In the genomic region with DNA sequence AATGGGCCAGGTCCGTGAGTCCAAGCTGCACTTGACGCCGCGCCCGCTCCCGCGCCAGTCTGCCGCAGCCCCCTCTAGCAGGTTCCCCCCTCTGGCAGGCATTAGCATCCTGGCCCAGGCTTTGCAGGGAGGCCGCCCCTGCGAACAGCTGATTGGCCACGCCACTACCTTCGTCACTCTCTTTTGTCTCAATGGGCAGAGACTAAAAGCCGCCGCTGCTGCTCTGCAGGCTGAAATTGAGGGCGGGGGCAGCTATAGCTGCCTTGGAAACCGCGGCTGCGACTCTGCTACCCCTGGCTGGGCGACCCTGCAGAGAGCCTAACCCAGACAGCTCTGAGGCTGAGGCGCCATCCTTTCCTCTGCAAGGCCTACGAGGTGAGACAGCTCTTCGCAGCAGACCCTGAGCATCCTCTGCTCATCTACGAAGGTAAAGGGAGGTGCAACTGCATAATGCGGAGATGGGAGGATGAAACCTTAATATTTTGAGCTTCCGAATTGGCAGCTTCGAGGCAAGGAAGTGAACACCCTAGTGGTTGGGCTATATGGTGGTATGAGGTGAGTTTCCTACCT, we compare ENCODE assay signal across 8 mouse cellular contexts. TPM values are rescaled to one million over a fixed set of nuclear protein-coding genes. Genes with fewer than 3 reads are reported as not detected.
A peak's percentile ranks its signal among the peaks of the same experiment; 100 is the strongest.
DNase-seq lines count a peak whose midpoint lies in the region; ATAC-seq lines count a peak whose summit lies in the region.

Zcchc18 (plus strand) TSS at position 178 of the 570 bp plus-strand sequence.

- H3K9ac ChIP-seq in forebrain, embryonic 13.5 days, result peak within 1 kb of the TSS; percentile 73
- no peak within 1 kb of the TSS for H3K9ac ChIP-seq in liver, embryonic 16.5 days (ENCODE audit: low read depth, low read length)
- H3K9ac ChIP-seq in neural tube, embryonic 13.5 days, result peak within 1 kb of the TSS; percentile 74

- H3K4me3 ChIP-seq in forebrain, embryonic 13.5 days, result peak within 1 kb of the TSS; percentile 50
- 0 out of 2 replicates have a peak within 1 kb of the TSS, but pooled peaks have one; percentile 11 for H3K4me3 ChIP-seq in liver, embryonic 16.5 days (ENCODE audit: low read depth, low read length)
- H3K4me3 ChIP-seq in neural tube, embryonic 13.5 days, result peak within 1 kb of the TSS; percentile 50

- no peaks in the 10 kb centered on the region for H3K9me3 ChIP-seq in forebrain, embryonic 13.5 days (replicated peaks)
- H3K9me3 ChIP-seq in liver, embryonic 16.5 days (replicated peaks; ENCODE audit: control insufficient read depth, low read length), result no peaks in the 10 kb centered on the region
- no peaks in the 10 kb centered on the region for H3K9me3 ChIP-seq in neural tube, embryonic 13.5 days

- H3K4me1 ChIP-seq in forebrain, embryonic 13.5 days, result peaks cover 14% of the 10 kb centered on the region
- no peaks in the 10 kb centered on the region for H3K4me1 ChIP-seq in liver, embryonic 16.5 days (ENCODE audit: control insufficient read depth, low read depth, low read length)
- H3K4me1 ChIP-seq in neural tube, embryonic 13.5 days (replicated peaks), result peaks cover 17% of the 10 kb centered on the region

- H3K27me3 ChIP-seq in forebrain, embryonic 13.5 days, result no peaks in the 10 kb centered on the region
- peaks cover 16% of the 10 kb centered on the region for H3K27me3 ChIP-seq in liver, embryonic 16.5 days (ENCODE audit: control insufficient read depth, insufficient read depth, low read depth, low read length)
- no peaks in the 10 kb centered on the region; the same call in 1 of the 2 replicates for H3K27me3 ChIP-seq in neural tube, embryonic 13.5 days

- DNase-seq in CD4-positive helper T cell, adult 2 months (ENCODE audit: low read depth, low spot score), result peak; percentile 78
- DNase-seq in brain, embryonic 18.5 days (ENCODE audit: low read depth, low spot score), result peak; percentile 81
- peak; percentile 26 to 40 for DNase-seq in heart, postnatal 14 days
- peak; percentile 87 to 90 for DNase-seq in layer of hippocampus, adult 18-20 months (ENCODE audit: low spot score in 2 of 2)
- peak; percentile 85 for DNase-seq in telencephalon, adult 2 months (ENCODE audit: low read depth, low spot score)

- intact Hi-C loops in heart, postnatal 14 days (cut with DNase I), result no loop called here

- 19% methylated on average over 26 of the region's 26 CpGs for WGBS in forebrain, embryonic 13.5 days
- 23% methylated on average over 26 of the region's 26 CpGs for WGBS in liver, embryonic 16.5 days (ENCODE audit: insufficient replicate concordance)
- whole genome bisulfite sequencing in neural tube, embryonic 13.5 days, result 19% methylated on average over 26 of the region's 26 CpGs

- H3K27ac ChIP-seq in forebrain, embryonic 13.5 days, result peak within 1 kb of the TSS; percentile 88
- H3K27ac ChIP-seq in liver, embryonic 16.5 days (ENCODE audit: low read length), result no peak within 1 kb of the TSS
- peak within 1 kb of the TSS; percentile 92 for H3K27ac ChIP-seq in neural tube, embryonic 13.5 days (replicated peaks)

- no peaks in the 10 kb centered on the region for H3K36me3 ChIP-seq in forebrain, embryonic 13.5 days (ENCODE audit: poor library complexity, severe bottlenecking)
- H3K36me3 ChIP-seq in liver, embryonic 16.5 days (ENCODE audit: control insufficient read depth, insufficient read depth), result no peaks in the 10 kb centered on the region
- H3K36me3 ChIP-seq in neural tube, embryonic 13.5 days, result no peaks in the 10 kb centered on the region

- H3K4me2 ChIP-seq in forebrain, embryonic 13.5 days, result peak within 1 kb of the TSS; percentile 62
- H3K4me2 ChIP-seq in liver, embryonic 16.5 days (ENCODE audit: low read depth, low read length), result peak within 1 kb of the TSS; percentile 12; the same call in 1 of the 2 replicates
- H3K4me2 ChIP-seq in neural tube, embryonic 13.5 days, result peak within 1 kb of the TSS; percentile 60

- peak; percentile 99 for ATAC-seq in forebrain, embryonic 13.5 days
- no peak for ATAC-seq in liver, embryonic 16.5 days (ENCODE audit: low read depth)
- peak; percentile 98 for ATAC-seq in neural tube, embryonic 13.5 days (ENCODE audit: low read depth)

RNA-seq across cellular contexts. Expression of gene Zcchc18, which starts in this region (rescaled TPM):
- polyA plus RNA-seq in forebrain, embryonic 13.5 days (2015; fragmentation: Nextera tagmentation; extraction: Ambion mirVana), result 192 and 222 TPM in 2 replicates
- under 1 TPM in 1 of 2 experiments, not detected in 1; 0.10 TPM for total RNA-seq in heart, postnatal 14 days (2021)
- 100 to 1,000 TPM; 267 to 271 TPM for total RNA-seq in layer of hippocampus, adult 18-20 months (2021)
- 0.07 and 0.19 TPM in 2 replicates for polyA plus RNA-seq in liver, embryonic 16.5 days (2015; fragmentation: Nextera tagmentation; extraction: Ambion mirVana)
- 215 and 233 TPM in 2 replicates for polyA plus RNA-seq in neural tube, embryonic 13.5 days (2015; fragmentation: Nextera tagmentation; extraction: Ambion mirVana)

Comparison
In these comparisons a context has a peak if more than half of its experiments do, and no peak if none do; other contexts are left out.
1. RNA of gene Zcchc18 (total RNA-seq): 267 to 271 TPM in layer of hippocampus, adult 18-20 months; 0.10 TPM in heart, postnatal 14 days; every median in the first group is over 100 times any median in the second.
2. RNA of gene Zcchc18 (polyA plus RNA-seq): 215 to 233 TPM in neural tube, embryonic 13.5 days and 192 to 222 TPM in forebrain, embryonic 13.5 days; 0.07 to 0.19 TPM in liver, embryonic 16.5 days; every median in the first group is over 100 times any median in the second.
3. Peak in DNase-seq in heart, postnatal 14 days; RNA of the gene not detected or under 1 TPM.
4. DNase-seq: peak in every context shown above with its lines; median percentile 88 in layer of hippocampus, adult 18-20 months; 85 in telencephalon, adult 2 months; 81 in brain, embryonic 18.5 days; 78 in CD4-positive helper T cell, adult 2 months; 33 in heart, postnatal 14 days.
5. H3K4me2 ChIP-seq: peak in every context shown above with its lines; median percentile 62 in forebrain, embryonic 13.5 days; 60 in neural tube, embryonic 13.5 days; 12 in liver, embryonic 16.5 days.
6. Peak in every context shown above with its lines, with median percentiles within 50 percentile points of each other: H3K4me3 ChIP-seq.